In the genomic region with DNA sequence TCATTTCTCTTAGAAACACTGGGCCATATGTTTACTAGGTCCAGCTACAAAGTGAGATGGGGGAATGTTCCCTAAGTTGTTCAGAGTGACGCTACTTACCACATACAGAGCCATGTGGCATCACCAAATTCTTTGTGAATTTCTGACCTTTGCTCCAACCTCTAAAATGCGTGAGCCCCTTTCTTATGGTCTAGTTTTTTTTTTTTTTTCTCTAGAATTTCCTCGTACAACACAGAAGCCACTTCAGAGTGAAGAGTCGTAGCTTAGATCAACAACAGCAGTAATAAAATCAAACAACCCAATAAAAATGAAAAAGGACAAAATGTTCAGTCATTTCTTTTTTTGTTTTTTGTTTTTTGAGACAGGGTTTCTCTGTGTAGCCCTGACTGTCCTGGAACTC, we compare ENCODE assay signal across 17 mouse cellular contexts.
"Had no signal": no experiment of that assay in that cellular context is flagged by ENCODE, and none has a peak within 500 bp of the region (broad histone marks: within the 10 kb centered on the region; RNA-seq: fewer than 3 reads in every experiment).

No protein-coding gene starts in this region.

- H3K9me3 ChIP-seq: limb, embryonic 10.5 days; limb, embryonic 13.5 days; liver, embryonic 12.5 days; liver, embryonic 15.5 days; midbrain, embryonic 13.5 days had no signal

- H3K4me1 ChIP-seq: liver, embryonic 12.5 days; liver, embryonic 15.5 days; midbrain, embryonic 13.5 days had no signal

- ATAC-seq: liver, embryonic 12.5 days had no signal

- H3K4me3 ChIP-seq: layer of hippocampus, adult 2 months; limb, embryonic 10.5 days; limb, embryonic 13.5 days; liver, embryonic 12.5 days; liver, embryonic 15.5 days; midbrain, embryonic 13.5 days had no signal

- DNase-seq: kidney, adult 9 months; layer of hippocampus, adult 9-11 months; liver; right cerebral cortex, adult 18-20 months; right cerebral cortex, postnatal 14 days; right cerebral cortex, postnatal 4 days; thymus, adult 2 months; thymus, postnatal 14 days; thymus, postnatal 4 days had no signal

- H3K9ac ChIP-seq: limb, embryonic 13.5 days; liver, embryonic 12.5 days; liver, embryonic 15.5 days; midbrain, embryonic 13.5 days had no signal

- H3K27ac ChIP-seq: layer of hippocampus, adult 2 months; limb, embryonic 13.5 days; liver, embryonic 12.5 days; liver, embryonic 15.5 days; macrophage; midbrain, embryonic 13.5 days; stomach, postnatal 0 days had no signal

- H3K4me2 ChIP-seq: limb, embryonic 13.5 days; liver, embryonic 12.5 days; liver, embryonic 15.5 days; midbrain, embryonic 13.5 days had no signal

- H3K27me3 ChIP-seq: limb, embryonic 13.5 days; liver, embryonic 12.5 days; liver, embryonic 15.5 days; midbrain, embryonic 13.5 days had no signal

- H3K36me3 ChIP-seq: limb, embryonic 10.5 days; limb, embryonic 13.5 days; liver, embryonic 12.5 days; liver, embryonic 15.5 days; midbrain, embryonic 13.5 days had no signal
